Mouse (Mus musculus): ENCODE results near the gene Disc1. TPM values are rescaled to one million over a fixed set of nuclear protein-coding genes. Genes with fewer than 3 reads are reported as not detected.

The Disc1 gene
- polyA plus RNA-seq, 1 experiment from 2014 or later, result 1.00 TPM

GRCm38 (mm10) chr8:125196573-125197094, 142.6 kb downstream of the Disc1 start:
- no peaks in the 10 kb centered on the region for H3K9me3 ChIP-seq
- peaks cover 34% of the 10 kb centered on the region for H3K4me1 ChIP-seq (replicated peaks)
- no peaks in the 10 kb centered on the region for H3K36me3 ChIP-seq
- no peak overlapping the region for H3K4me2 ChIP-seq (replicated peaks)
- H3K27me3 ChIP-seq, result peaks cover 21% of the 10 kb centered on the region
- ATAC-seq, result no peak
- no peak overlapping the region for H3K27ac ChIP-seq
- no peak overlapping the region for H3K4me3 ChIP-seq (replicated peaks)
- H3K9ac ChIP-seq (replicated peaks), result no peak overlapping the region
- 71% methylated on average over 14 of the region's 14 CpGs for WGBS

GRCm38 (mm10) chr8:125197341-125198002, 143.5 kb downstream of the Disc1 start:
- Histone ChIP-seq H3K9me3 (no peaks in the 10 kb centered on the region), H3K9ac (replicated peaks) (no peak overlapping the region), H3K4me2 (replicated peaks) (no peak overlapping the region), H3K4me1 (replicated peaks) (peaks cover 34% of the 10 kb centered on the region), H3K36me3 (no peaks in the 10 kb centered on the region), H3K27me3 (peaks cover 21% of the 10 kb centered on the region), H3K27ac (no peak overlapping the region), H3K4me3 (replicated peaks) (no peak overlapping the region)
- ATAC-seq, result no peak
- WGBS, result 68% methylated on average over 7 of the region's 7 CpGs

- no peak overlapping the region for H3K9ac ChIP-seq (replicated peaks)
- H3K27me3 ChIP-seq, result peaks cover 14% of the 10 kb centered on the region; the same call in 1 of the 2 replicates
- H3K27ac ChIP-seq, result 0 out of 2 replicates have a peak overlapping the region, but pooled peaks have one; percentile 3
- peaks cover 34% of the 10 kb centered on the region for H3K4me1 ChIP-seq (replicated peaks)
- no peak overlapping the region for H3K4me3 ChIP-seq (replicated peaks)
- ATAC-seq, result no peak
- 79% methylated on average over 9 of the region's 9 CpGs for WGBS
- H3K36me3 ChIP-seq, result no peaks in the 10 kb centered on the region
- H3K9me3 ChIP-seq, result no peaks in the 10 kb centered on the region
- H3K4me2 ChIP-seq (replicated peaks), result no peak overlapping the region
Measured at GRCm38 (mm10) chr8:125198420-125199196, 144.6 kb downstream of the Disc1 start.

- no peak for ATAC-seq
- Histone ChIP-seq H3K36me3 (no peaks in the 10 kb centered on the region), H3K4me2 (replicated peaks) (no peak overlapping the region), H3K4me1 (replicated peaks) (peaks cover 34% of the 10 kb centered on the region), H3K27me3 (peaks cover 16% of the 10 kb centered on the region; the same call in 1 of the 2 replicates), H3K9ac (replicated peaks) (no peak overlapping the region), H3K27ac (no peak overlapping the region), H3K4me3 (replicated peaks) (no peak overlapping the region), H3K9me3 (no peaks in the 10 kb centered on the region)
- 75% methylated on average over 16 of the region's 16 CpGs for WGBS
Measured at GRCm38 (mm10) chr8:125199197-125199939, 145.4 kb downstream of the Disc1 start.

- Histone ChIP-seq H3K27me3 (peaks cover 14% of the 10 kb centered on the region; the same call in 1 of the 2 replicates), H3K9me3 (no peaks in the 10 kb centered on the region), H3K9ac (replicated peaks) (no peak overlapping the region), H3K36me3 (no peaks in the 10 kb centered on the region), H3K4me2 (replicated peaks) (no peak overlapping the region), H3K4me1 (replicated peaks) (peaks cover 26% of the 10 kb centered on the region), H3K4me3 (replicated peaks) (no peak overlapping the region), H3K27ac (peak overlapping the region; percentile 1; the same call in 1 of the 2 replicates)
- WGBS, result 71% methylated on average over 13 of the region's 13 CpGs
- peak; percentile 40; the same call in 1 of the 2 replicates for ATAC-seq
Measured at GRCm38 (mm10) chr8:125200273-125200863, 146.4 kb downstream of the Disc1 start.

- H3K27ac ChIP-seq, result no peak overlapping the region
- H3K9ac ChIP-seq (replicated peaks), result no peak overlapping the region
- H3K4me2 ChIP-seq (replicated peaks), result no peak overlapping the region
- no peaks in the 10 kb centered on the region for H3K9me3 ChIP-seq
- no peak overlapping the region for H3K4me3 ChIP-seq (replicated peaks)
- no peak for ATAC-seq
- H3K4me1 ChIP-seq (replicated peaks), result peaks cover 15% of the 10 kb centered on the region; the same call in 1 of the 2 replicates
- WGBS, result 88% methylated on average over 6 of the region's 6 CpGs
- 0 out of 2 replicates have a peak, but pooled peaks cover 7% of the 10 kb centered on the region for H3K27me3 ChIP-seq
- H3K36me3 ChIP-seq, result no peaks in the 10 kb centered on the region
Measured at GRCm38 (mm10) chr8:125201650-125202049, 147.7 kb downstream of the Disc1 start.

GRCm38 (mm10) chr8:125203016-125203415, 149.0 kb downstream of the Disc1 start:
- Histone ChIP-seq H3K27ac (no peak overlapping the region), H3K4me1 (replicated peaks) (peaks cover 9% of the 10 kb centered on the region; the same call in 1 of the 2 replicates), H3K4me2 (replicated peaks) (no peak overlapping the region), H3K9ac (replicated peaks) (no peak overlapping the region), H3K9me3 (no peaks in the 10 kb centered on the region), H3K27me3 (0 out of 2 replicates have a peak, but pooled peaks cover 5% of the 10 kb centered on the region), H3K4me3 (replicated peaks) (no peak overlapping the region), H3K36me3 (no peaks in the 10 kb centered on the region)
- WGBS, result 77% methylated on average over 9 of the region's 9 CpGs
- ATAC-seq, result no peak

- H3K4me1 ChIP-seq (replicated peaks), result no peaks in the 10 kb centered on the region
- peaks cover 14% of the 10 kb centered on the region; the same call in 1 of the 2 replicates for H3K27me3 ChIP-seq
- no peak for ATAC-seq
- H3K27ac ChIP-seq, result no peak overlapping the region
- no peaks in the 10 kb centered on the region for H3K9me3 ChIP-seq
- 94% methylated on average over 4 of the region's 4 CpGs for WGBS
- H3K9ac ChIP-seq (replicated peaks), result no peak overlapping the region
- H3K36me3 ChIP-seq, result no peaks in the 10 kb centered on the region
- H3K4me2 ChIP-seq (replicated peaks), result no peak overlapping the region
- no peak overlapping the region for H3K4me3 ChIP-seq (replicated peaks)
Measured at GRCm38 (mm10) chr8:125205556-125205955, 151.6 kb downstream of the Disc1 start.

GRCm38 (mm10) chr8:125206391-125206790, 152.4 kb downstream of the Disc1 start:
- H3K36me3 ChIP-seq, result no peaks in the 10 kb centered on the region
- peaks cover 11% of the 10 kb centered on the region; the same call in 1 of the 2 replicates for H3K27me3 ChIP-seq
- no peaks in the 10 kb centered on the region for H3K9me3 ChIP-seq
- no peak for ATAC-seq
- no peak overlapping the region for H3K27ac ChIP-seq
- peaks cover 2% of the 10 kb centered on the region; the same call in 1 of the 2 replicates for H3K4me1 ChIP-seq (replicated peaks)
- 63% methylated on average over 8 of the region's 8 CpGs for whole genome bisulfite sequencing
- H3K4me3 ChIP-seq (replicated peaks), result no peak overlapping the region
- no peak overlapping the region for H3K9ac ChIP-seq (replicated peaks)
- no peak overlapping the region for H3K4me2 ChIP-seq (replicated peaks)

GRCm38 (mm10) chr8:125206962-125207361, 153.0 kb downstream of the Disc1 start:
- no peaks in the 10 kb centered on the region for H3K9me3 ChIP-seq
- H3K4me1 ChIP-seq (replicated peaks), result peaks cover 8% of the 10 kb centered on the region
- 71% methylated on average over 3 of the region's 3 CpGs for WGBS
- H3K9ac ChIP-seq (replicated peaks), result no peak overlapping the region
- no peaks in the 10 kb centered on the region for H3K36me3 ChIP-seq
- ATAC-seq, result no peak; the same call in 1 of the 2 replicates
- H3K27ac ChIP-seq, result no peak overlapping the region
- H3K4me2 ChIP-seq (replicated peaks), result no peak overlapping the region
- peaks cover 11% of the 10 kb centered on the region; the same call in 1 of the 2 replicates for H3K27me3 ChIP-seq
- H3K4me3 ChIP-seq (replicated peaks), result no peak overlapping the region

GRCm38 (mm10) chr8:125212619-125213167, 158.7 kb downstream of the Disc1 start:
- no peak for ATAC-seq
- H3K27ac ChIP-seq, result no peak overlapping the region
- no peaks in the 10 kb centered on the region for H3K36me3 ChIP-seq
- no peak overlapping the region for H3K4me3 ChIP-seq (replicated peaks)
- H3K27me3 ChIP-seq, result peaks cover 21% of the 10 kb centered on the region
- 48% methylated on average over 13 of the region's 13 CpGs for WGBS
- no peak overlapping the region for H3K4me2 ChIP-seq (replicated peaks)
- H3K9me3 ChIP-seq, result no peaks in the 10 kb centered on the region
- peaks cover 23% of the 10 kb centered on the region for H3K4me1 ChIP-seq (replicated peaks)
- H3K9ac ChIP-seq (replicated peaks), result no peak overlapping the region
